Mouse (Mus musculus): ENCODE data around the gene L1td1.

- TF ChIP-seq POLR2A (IDR thresholded peaks at IDR 0.05; ENCODE audit: borderline replicate concordance, control insufficient read depth, low read depth, low read length) (no peak), CTCF (IDR thresholded peaks at IDR 0.05; ENCODE audit: control insufficient read depth, insufficient read depth, low read length) (no peak)
These were observed 50.9 kb downstream of the L1td1 start for GRCm38 (mm10) chr4:98777464-98777863.

Data from bone marrow, adult 2 months (tissue).